ENCODE assay signal across 28 mouse cellular contexts in genomic region chr1:191596076-191596475, GRCm38 (mm10). TPM values are rescaled to one million over a fixed set of nuclear protein-coding genes. Genes with fewer than 3 reads are reported as not detected.
"Had no signal": no experiment of that assay in that cellular context is flagged by ENCODE, and none has a peak within 500 bp of the region (broad histone marks: within the 10 kb centered on the region; RNA-seq: fewer than 3 reads in every experiment).

No protein-coding gene starts in this region.

- H3K27ac ChIP-seq: embryonic facial prominence, embryonic 10.5 days; embryonic facial prominence, embryonic 12.5 days; embryonic facial prominence, embryonic 13.5 days; embryonic facial prominence, embryonic 15.5 days; forebrain, embryonic 10.5 days; forebrain, embryonic 12.5 days; forebrain, embryonic 13.5 days; forebrain, embryonic 15.5 days; gastrocnemius, adult 2 months had no signal

- H3K9me3 ChIP-seq: embryonic facial prominence, embryonic 10.5 days; embryonic facial prominence, embryonic 12.5 days; embryonic facial prominence, embryonic 13.5 days; embryonic facial prominence, embryonic 15.5 days; forebrain, embryonic 10.5 days; forebrain, embryonic 12.5 days; forebrain, embryonic 13.5 days; forebrain, embryonic 15.5 days had no signal

- H3K4me3 ChIP-seq: embryonic facial prominence, embryonic 10.5 days; embryonic facial prominence, embryonic 12.5 days; embryonic facial prominence, embryonic 13.5 days; embryonic facial prominence, embryonic 15.5 days; erythroblast, embryonic 14.5 days; forebrain, embryonic 10.5 days; forebrain, embryonic 12.5 days; forebrain, embryonic 13.5 days; forebrain, embryonic 15.5 days; gastrocnemius, adult 2 months had no signal

- DNase-seq: cerebellum, adult 2 months; cerebellum, adult 8-10 months; cerebellum, adult 9-10 months; cerebellum, adult 9-11 months; cerebellum, postnatal 10 days; cerebellum, postnatal 14 days; cerebellum, postnatal 25 days; cerebellum, postnatal 36 days; embryo, embryonic 11 days; forebrain, postnatal 0 days; gastrocnemius, adult 2 months; gastrocnemius, postnatal 10 days; gastrocnemius, postnatal 14 days; gastrocnemius, postnatal 25 days; gastrocnemius, postnatal 36 days; heart, adult 18-20 months had no signal

- H3K9ac ChIP-seq: embryonic facial prominence, embryonic 12.5 days; embryonic facial prominence, embryonic 13.5 days; embryonic facial prominence, embryonic 15.5 days; forebrain, embryonic 12.5 days; forebrain, embryonic 13.5 days; forebrain, embryonic 15.5 days; forebrain, postnatal 0 days had no signal

- H3K4me1 ChIP-seq: embryonic facial prominence, embryonic 10.5 days; embryonic facial prominence, embryonic 12.5 days; embryonic facial prominence, embryonic 13.5 days; embryonic facial prominence, embryonic 15.5 days; forebrain, embryonic 10.5 days; forebrain, embryonic 12.5 days; forebrain, embryonic 13.5 days; forebrain, embryonic 15.5 days had no signal

- ATAC-seq: forebrain, embryonic 13.5 days; forebrain, embryonic 14.5 days; forebrain, embryonic 15.5 days; forebrain, embryonic 16.5 days; forebrain, postnatal 0 days had no signal

- H3K27me3 ChIP-seq: embryonic facial prominence, embryonic 12.5 days; embryonic facial prominence, embryonic 13.5 days; embryonic facial prominence, embryonic 15.5 days; forebrain, embryonic 12.5 days; forebrain, embryonic 13.5 days; forebrain, embryonic 15.5 days had no signal

RNA-seq across cellular contexts. Expression of gene Dtl, which starts 20.7 kb away (rescaled TPM):
- total RNA-seq: gastrocnemius, adult 8-10 months had no signal
